Mouse (Mus musculus) hindbrain, embryonic 14.5 days (tissue): ENCODE data around the gene Gabpb1. TPM values are rescaled to one million over a fixed set of nuclear protein-coding genes. Genes with fewer than 3 reads are reported as not detected.

ENCODE experiments used
- ATAC-seq: fragments of 200-750 bp; cut with Nextera tagmentation; 2 replicates; pipeline ENCODE4 v1.8.0; 2017; ENCODE audit warnings: moderate number of reproducible peaks, mild to moderate bottlenecking, moderate TSS enrichment, moderate library complexity; ENCODE audit not compliant: low FRiP score
- DNase-seq: peaks from one replicate; pipeline ENCODE4 v3.0.0-alpha.2; 2015; ENCODE audit warnings: low spot score
- H3K27ac ChIP-seq: fragments of 300-500 bp; sonication (generic); 2 replicates; pipeline ENCODE4 v1.5.1; 2014; ENCODE audit warnings: mild to moderate bottlenecking, moderate library complexity
- H3K27me3 ChIP-seq: fragments of 300-500 bp; sonication (generic); 2 replicates; pipeline ENCODE4 v1.6.1; 2014; ENCODE audit warnings: mild to moderate bottlenecking, low read length, mixed read lengths; ENCODE audit not compliant: control insufficient read depth, insufficient read depth
- H3K36me3 ChIP-seq: fragments of 300-500 bp; sonication (generic); replicated peaks from 2 replicates; pipeline ENCODE4 v1.6.1; 2014; ENCODE audit not compliant: control insufficient read depth, insufficient read depth
- H3K4me1 ChIP-seq: fragments of 300-500 bp; sonication (generic); replicated peaks from 2 replicates; pipeline ENCODE4 v1.6.1; 2014; ENCODE audit warnings: antibody characterized with exemption, low read length, mixed read lengths; ENCODE audit not compliant: control insufficient read depth, insufficient read depth
- H3K4me2 ChIP-seq: fragments of 300-500 bp; sonication (generic); replicated peaks from 2 replicates; pipeline ENCODE4 v1.6.1; 2014; ENCODE audit warnings: mild to moderate bottlenecking, moderate library complexity
- H3K4me3 ChIP-seq: fragments of 300-500 bp; sonication (generic); replicated peaks from 2 replicates; pipeline ENCODE4 v1.5.1; 2014; ENCODE audit warnings: mild to moderate bottlenecking, low read length
- H3K9ac ChIP-seq: fragments of 300-500 bp; sonication (generic); 2 replicates; pipeline ENCODE4 v1.6.1; 2014
- H3K9me3 ChIP-seq: fragments of 300-500 bp; sonication (generic); 2 replicates; pipeline ENCODE4 v1.6.1; 2016; ENCODE audit warnings: low read length; ENCODE audit not compliant: control insufficient read depth
- WGBS: fragments of 180-500 bp; shearing (Covaris S2); extraction: QIAGEN DNeasy Blood & Tissue Kit; methylation state at CpG from one replicate; pipeline ENCODE4 v1.1.7; 2014; 5-methylcytosine and 5-hydroxymethylcytosine counted together
- polyA plus RNA-seq: library from polyadenylated mRNA; unstranded; fragments of >200 nt; fragmentation: Nextera tagmentation; extraction: Ambion mirVana; gene quantifications from 2 replicates; pipeline ENCODE4 v1.2.1, GENCODE M21; 2014

Gene Gabpb1
- 41.7 and 43.8 TPM in 2 replicates for polyA plus RNA-seq

- no peaks in the 10 kb centered on the region for H3K27me3 ChIP-seq
- DNase-seq = peak; percentile 29
- H3K4me1 ChIP-seq = peaks cover 39% of the 10 kb centered on the region
- H3K27ac ChIP-seq = peak within 1 kb of the TSS; percentile 100
- H3K9ac ChIP-seq = peak within 1 kb of the TSS; percentile 99
- 26% methylated on average over 12 of the region's 12 CpGs for WGBS
- peak within 1 kb of the TSS; percentile 72 for H3K4me2 ChIP-seq
- 0 out of 2 replicates have a peak, but pooled peaks cover 5% of the 10 kb centered on the region for H3K9me3 ChIP-seq
- H3K4me3 ChIP-seq = peak within 1 kb of the TSS; percentile 96
- no peaks in the 10 kb centered on the region for H3K36me3 ChIP-seq
- ATAC-seq = no peak
These were observed at the start of gene Gabpb1 for GRCm38 (mm10) chr2:126676122-126676515. Gene Gabpb1 (minus strand): TSS chr2:126676337.

DNA sequence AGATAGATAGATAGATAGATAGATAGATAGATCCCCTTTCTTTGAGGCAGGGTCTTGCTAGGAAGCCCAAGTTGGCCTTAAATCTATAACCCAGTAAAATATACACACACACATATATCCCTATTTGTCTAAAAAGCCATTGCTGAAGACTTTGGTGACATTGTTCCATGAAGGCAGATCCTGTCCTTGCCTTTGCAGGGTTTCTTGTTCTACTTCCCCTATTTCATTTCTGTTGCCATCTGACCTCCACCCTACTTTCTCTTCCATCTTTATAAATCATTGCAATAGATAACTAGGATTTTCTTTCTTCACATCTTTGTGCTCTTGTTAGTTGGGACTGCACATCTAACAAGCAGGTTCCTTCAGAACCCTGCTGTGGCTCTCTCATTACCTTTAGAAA lies 36.8 kb upstream of the Gabpb1 start:
- H3K4me1 ChIP-seq = peaks cover 8% of the 10 kb centered on the region
- H3K36me3 ChIP-seq = peaks cover 3% of the 10 kb centered on the region; the same call in 1 of the 2 replicates
- H3K4me3 ChIP-seq = no peak overlapping the region
- no peak for ATAC-seq
- no peaks in the 10 kb centered on the region for H3K9me3 ChIP-seq
- DNase-seq = no peak
- H3K9ac ChIP-seq = no peak overlapping the region
- no peak overlapping the region for H3K27ac ChIP-seq
- no peak overlapping the region for H3K4me2 ChIP-seq
- H3K27me3 ChIP-seq = no peaks in the 10 kb centered on the region

DNA sequence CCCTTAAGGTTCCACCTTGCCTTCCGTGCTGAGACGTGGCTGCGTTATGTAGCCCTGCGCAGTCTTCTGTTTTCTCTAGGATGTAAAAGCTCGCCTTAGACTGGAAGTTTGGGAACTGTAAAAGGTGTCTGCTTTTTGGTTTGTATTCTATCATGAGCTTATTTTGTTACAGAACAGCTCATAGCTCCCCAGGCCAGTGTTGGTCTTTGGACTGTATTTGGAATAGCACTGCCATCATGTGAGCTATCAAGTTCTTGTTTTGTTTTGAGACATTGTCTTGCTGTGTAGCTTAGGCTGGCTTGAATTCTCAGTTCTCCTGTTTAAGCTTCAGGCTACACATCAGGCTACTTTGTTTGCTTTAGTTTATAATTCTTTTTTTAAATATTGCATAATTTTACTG lies 36.4 kb upstream of the Gabpb1 start:
- peaks cover 3% of the 10 kb centered on the region; the same call in 1 of the 2 replicates for H3K36me3 ChIP-seq
- WGBS = 95% methylated on average over 5 of the region's 5 CpGs

GRCm38 (mm10) chr2:126708361-126708760 lies 32.2 kb upstream of the Gabpb1 start:
- H3K9me3 ChIP-seq = no peaks in the 10 kb centered on the region
- DNase-seq (no peak), ATAC-seq (no peak)
- H3K4me2 ChIP-seq = peak overlapping the region; percentile 72
- H3K9ac ChIP-seq = 0 out of 2 replicates have a peak overlapping the region, but pooled peaks have one; percentile 81
- no peaks in the 10 kb centered on the region for H3K27me3 ChIP-seq
- 89% methylated on average over 4 of the region's 4 CpGs for WGBS
- no peaks in the 10 kb centered on the region; the same call in 1 of the 2 replicates for H3K36me3 ChIP-seq
- H3K4me3 ChIP-seq = peak overlapping the region; percentile 74; the same call in 1 of the 2 replicates
- peaks cover 11% of the 10 kb centered on the region for H3K4me1 ChIP-seq
- no peak overlapping the region for H3K27ac ChIP-seq

More for the DNA sequence above, 36.4 kb upstream of the Gabpb1 start:
- H3K4me2 ChIP-seq = no peak overlapping the region
- DNase-seq = no peak
- peaks cover 11% of the 10 kb centered on the region for H3K4me1 ChIP-seq
- H3K27me3 ChIP-seq = no peaks in the 10 kb centered on the region
- H3K9ac ChIP-seq = no peak overlapping the region
- no peak overlapping the region for H3K27ac ChIP-seq
- no peaks in the 10 kb centered on the region for H3K9me3 ChIP-seq
- ATAC-seq = no peak
- no peak overlapping the region for H3K4me3 ChIP-seq

DNA sequence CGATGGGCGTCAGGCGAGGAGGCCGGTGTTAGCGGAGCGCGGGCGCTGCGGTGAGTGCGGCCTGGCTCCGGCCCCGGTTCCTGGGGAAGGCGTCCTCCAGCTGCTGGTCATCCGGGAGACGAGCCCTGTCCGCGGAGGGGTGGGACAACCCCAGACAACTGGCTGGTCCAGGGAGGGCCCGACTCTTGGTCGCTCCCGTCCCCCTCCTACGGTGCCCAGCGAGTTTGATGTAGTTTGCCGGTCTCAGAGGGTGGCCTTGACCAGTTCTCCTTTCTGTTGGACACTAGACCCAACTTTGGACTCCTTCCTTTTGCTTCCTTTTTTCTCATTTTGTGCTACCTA lies 31.3 kb upstream of the Gabpb1 start:
- DNase-seq (peak; percentile 29), ATAC-seq (no peak; the same call in 1 of the 2 replicates)
- peaks cover 11% of the 10 kb centered on the region for H3K4me1 ChIP-seq
- peak overlapping the region; percentile 86 for H3K27ac ChIP-seq
- peak overlapping the region; percentile 72 for H3K4me2 ChIP-seq
- H3K9ac ChIP-seq = peak overlapping the region; percentile 81
- WGBS = under 1% methylated on average over 16 of the region's 23 CpGs
- no peaks in the 10 kb centered on the region for H3K27me3 ChIP-seq
- H3K9me3 ChIP-seq = no peaks in the 10 kb centered on the region
- H3K4me3 ChIP-seq = peak overlapping the region; percentile 74
- no peaks in the 10 kb centered on the region; the same call in 1 of the 2 replicates for H3K36me3 ChIP-seq

GRCm38 (mm10) chr2:126706759-126707437 lies 30.8 kb upstream of the Gabpb1 start, which contains the start of gene Usp8:
Gene Usp8 (plus strand): TSS chr2:126707328.
- peak within 1 kb of the TSS; percentile 74 for H3K4me3 ChIP-seq
- 4% methylated on average over 47 of the region's 47 CpGs for WGBS
- peak within 1 kb of the TSS; percentile 81 for H3K9ac ChIP-seq
- H3K36me3 ChIP-seq = no peaks in the 10 kb centered on the region
- H3K27ac ChIP-seq = peak within 1 kb of the TSS; percentile 86
- no peaks in the 10 kb centered on the region for H3K9me3 ChIP-seq
- H3K4me2 ChIP-seq = peak within 1 kb of the TSS; percentile 72
- H3K4me1 ChIP-seq = peaks cover 11% of the 10 kb centered on the region
- DNase-seq (peak; percentile 99), ATAC-seq (peak; percentile 100)
- H3K27me3 ChIP-seq = no peaks in the 10 kb centered on the region

GRCm38 (mm10) chr2:126695285-126695684 lies 19.1 kb upstream of the Gabpb1 start:
- no peaks in the 10 kb centered on the region for H3K4me1 ChIP-seq
- no peak for DNase-seq

GRCm38 (mm10) chr2:126691290-126691689 lies 15.2 kb upstream of the Gabpb1 start:
- no peak overlapping the region for H3K4me2 ChIP-seq
- no peak for ATAC-seq
- DNase-seq = no peak
- no peaks in the 10 kb centered on the region for H3K27me3 ChIP-seq
- no peak overlapping the region for H3K9ac ChIP-seq
- H3K9me3 ChIP-seq = no peaks in the 10 kb centered on the region
- no peak overlapping the region for H3K27ac ChIP-seq
- no peak overlapping the region for H3K4me3 ChIP-seq
- H3K4me1 ChIP-seq = no peaks in the 10 kb centered on the region
- 87% methylated on average over 3 of the region's 3 CpGs for WGBS
- H3K36me3 ChIP-seq = peaks cover 10% of the 10 kb centered on the region; the same call in 1 of the 2 replicates

More at GRCm38 (mm10) chr2:126695285-126695684, 19.1 kb upstream of the Gabpb1 start:
- Histone ChIP-seq H3K4me2 (no peak overlapping the region), H3K4me3 (no peak overlapping the region), H3K36me3 (no peaks in the 10 kb centered on the region), H3K27me3 (no peaks in the 10 kb centered on the region), H3K9ac (no peak overlapping the region), H3K27ac (no peak overlapping the region), H3K9me3 (no peaks in the 10 kb centered on the region)
- WGBS = 87% methylated on average over 6 of the region's 6 CpGs
- ATAC-seq = no peak

GRCm38 (mm10) chr2:126682937-126683336 lies 6.8 kb upstream of the Gabpb1 start:
- H3K36me3 ChIP-seq = peaks cover 8% of the 10 kb centered on the region; the same call in 1 of the 2 replicates

More at GRCm38 (mm10) chr2:126682937-126683336, 6.8 kb upstream of the Gabpb1 start:
- no peaks in the 10 kb centered on the region for H3K4me1 ChIP-seq
- DNase-seq (no peak), ATAC-seq (no peak)
- no peaks in the 10 kb centered on the region for H3K27me3 ChIP-seq
- WGBS = 97% methylated on average over 1 of the region's 1 CpGs
- H3K9ac ChIP-seq = no peak overlapping the region
- no peak overlapping the region for H3K4me2 ChIP-seq
- 0 out of 2 replicates have a peak, but pooled peaks cover 5% of the 10 kb centered on the region for H3K9me3 ChIP-seq
- H3K4me3 ChIP-seq = no peak overlapping the region
- H3K27ac ChIP-seq = no peak overlapping the region
